Mouse (Mus musculus): Measurements from ENCODE around the gene Mllt6. TPM values are rescaled to one million over a fixed set of nuclear protein-coding genes. Genes with fewer than 3 reads are reported as not detected.
"Not testable (repeated sequence)": the region's sequence is repeated elsewhere in the genome, so short reads cannot be mapped to it uniquely, and the experiment has no call there.

Mllt6 gene
- polyA plus RNA-seq, 1 experiment from 2014 or later, result 0.21 TPM

DNA sequence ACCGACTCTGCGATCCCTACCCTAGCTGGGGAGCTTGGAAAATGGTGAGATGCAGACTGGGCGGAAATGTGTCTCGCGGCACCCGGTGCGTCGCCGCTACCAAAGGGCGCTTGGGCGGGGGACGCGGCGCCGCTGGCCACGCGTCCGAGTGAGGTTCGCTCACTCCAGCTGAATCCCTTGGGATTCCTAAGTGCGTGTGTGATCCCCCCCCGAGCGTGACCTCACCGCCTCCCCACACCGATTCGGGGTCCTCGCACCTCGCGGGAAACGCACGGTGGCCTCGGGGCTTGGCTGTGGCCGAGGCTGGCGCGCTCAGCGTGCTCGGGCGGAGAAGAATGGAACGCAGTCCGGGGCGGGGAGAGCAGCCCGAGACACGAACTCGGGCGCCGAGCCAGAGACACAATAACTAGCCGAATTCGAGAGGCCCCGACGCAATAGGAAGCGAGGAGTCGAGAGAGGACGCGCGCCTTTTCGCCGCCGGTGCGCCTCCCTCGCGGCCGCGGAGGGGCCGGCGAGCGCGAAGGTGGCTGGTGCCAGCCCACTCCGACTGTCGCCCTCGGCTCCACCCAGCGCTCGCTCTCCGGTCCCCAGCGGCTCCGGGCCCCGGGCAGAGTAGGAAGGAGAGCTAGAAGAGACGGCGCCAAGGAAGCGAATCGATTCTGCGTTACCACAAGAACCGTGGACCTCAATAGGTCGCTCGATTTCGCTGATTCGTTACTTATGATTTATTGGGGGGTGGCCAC is 37.0 kb downstream of the Mllt6 start, which contains the start of gene Pcgf2:
Gene Pcgf2 (minus strand): TSS at position 495 of the 743 bp plus-strand sequence.
- Histone ChIP-seq H3K4me3 (ENCODE audit: low read depth, low read length) (peak within 1 kb of the TSS; percentile 65), H3K4me2 (ENCODE audit: low read depth, low read length) (peak within 1 kb of the TSS; percentile 70), H3K27ac (ENCODE audit: low read length) (peak within 1 kb of the TSS; percentile 61), H3K9ac (ENCODE audit: low read depth, low read length) (peak within 1 kb of the TSS; percentile 56), H3K27me3 (ENCODE audit: control insufficient read depth, insufficient read depth, low read depth, low read length) (peaks cover 46% of the 10 kb centered on the region), H3K36me3 (ENCODE audit: control insufficient read depth, insufficient read depth) (no peaks in the 10 kb centered on the region), H3K9me3 (replicated peaks; ENCODE audit: control insufficient read depth, low read length) (no peaks in the 10 kb centered on the region), H3K4me1 (ENCODE audit: control insufficient read depth, low read depth, low read length) (peaks cover 17% of the 10 kb centered on the region)
- WGBS (ENCODE audit: insufficient replicate concordance), result under 1% methylated on average over 85 of the region's 85 CpGs
- no peak for ATAC-seq (ENCODE audit: low read depth)

DNA sequence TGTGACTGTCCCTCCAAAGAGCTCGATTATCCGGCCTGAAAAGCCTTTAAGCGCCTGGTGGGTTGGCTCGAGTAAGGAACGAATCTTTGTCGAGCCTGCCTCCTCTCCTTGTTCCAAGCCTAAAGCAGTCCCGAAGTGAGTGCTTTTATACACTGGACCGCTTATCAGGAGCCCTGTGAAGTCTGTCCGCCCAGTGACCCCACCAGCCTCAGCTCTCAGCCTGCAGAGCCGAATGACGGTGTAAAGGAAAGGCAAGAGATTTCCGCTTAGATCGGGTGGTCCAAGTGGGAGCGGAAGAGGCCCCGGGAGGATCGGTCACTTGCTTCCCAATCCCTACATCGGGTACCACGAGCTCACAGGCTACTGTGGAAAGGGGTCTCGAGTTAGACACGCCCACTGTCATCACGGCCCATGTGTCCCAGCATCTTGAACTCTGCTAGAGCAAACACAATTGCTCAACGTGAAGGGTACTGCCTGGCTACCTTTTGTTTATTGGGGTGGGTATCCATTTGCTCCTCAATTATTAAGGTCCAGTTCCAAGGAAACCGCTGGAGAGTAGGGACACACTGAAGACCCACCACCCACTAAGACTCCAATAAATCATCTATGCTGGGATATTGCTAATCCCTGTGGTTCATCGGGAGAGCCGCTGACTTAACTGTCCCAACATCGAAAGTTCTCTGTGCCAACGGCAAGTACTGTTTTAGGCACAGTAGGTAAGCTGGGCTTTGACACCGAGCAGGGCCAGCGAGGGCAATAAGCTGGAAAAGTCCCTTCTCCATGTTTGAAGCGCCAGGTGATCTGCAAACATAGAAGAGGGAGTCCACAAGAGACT is 37.7 kb downstream of the Mllt6 start:
- Histone ChIP-seq H3K4me2 (ENCODE audit: low read depth, low read length) (peak overlapping the region; percentile 70), H3K4me3 (ENCODE audit: low read depth, low read length) (peak overlapping the region; percentile 65), H3K27me3 (ENCODE audit: control insufficient read depth, insufficient read depth, low read depth, low read length) (peaks cover 46% of the 10 kb centered on the region), H3K9me3 (replicated peaks; ENCODE audit: control insufficient read depth, low read length) (no peaks in the 10 kb centered on the region), H3K36me3 (ENCODE audit: control insufficient read depth, insufficient read depth) (no peaks in the 10 kb centered on the region), H3K9ac (ENCODE audit: low read depth, low read length) (peak overlapping the region; percentile 12), H3K4me1 (ENCODE audit: control insufficient read depth, low read depth, low read length) (peaks cover 17% of the 10 kb centered on the region), H3K27ac (ENCODE audit: low read length) (no peak overlapping the region)
- no peak for ATAC-seq (ENCODE audit: low read depth)
- WGBS (ENCODE audit: insufficient replicate concordance), result 15% methylated on average over 30 of the region's 30 CpGs

DNA sequence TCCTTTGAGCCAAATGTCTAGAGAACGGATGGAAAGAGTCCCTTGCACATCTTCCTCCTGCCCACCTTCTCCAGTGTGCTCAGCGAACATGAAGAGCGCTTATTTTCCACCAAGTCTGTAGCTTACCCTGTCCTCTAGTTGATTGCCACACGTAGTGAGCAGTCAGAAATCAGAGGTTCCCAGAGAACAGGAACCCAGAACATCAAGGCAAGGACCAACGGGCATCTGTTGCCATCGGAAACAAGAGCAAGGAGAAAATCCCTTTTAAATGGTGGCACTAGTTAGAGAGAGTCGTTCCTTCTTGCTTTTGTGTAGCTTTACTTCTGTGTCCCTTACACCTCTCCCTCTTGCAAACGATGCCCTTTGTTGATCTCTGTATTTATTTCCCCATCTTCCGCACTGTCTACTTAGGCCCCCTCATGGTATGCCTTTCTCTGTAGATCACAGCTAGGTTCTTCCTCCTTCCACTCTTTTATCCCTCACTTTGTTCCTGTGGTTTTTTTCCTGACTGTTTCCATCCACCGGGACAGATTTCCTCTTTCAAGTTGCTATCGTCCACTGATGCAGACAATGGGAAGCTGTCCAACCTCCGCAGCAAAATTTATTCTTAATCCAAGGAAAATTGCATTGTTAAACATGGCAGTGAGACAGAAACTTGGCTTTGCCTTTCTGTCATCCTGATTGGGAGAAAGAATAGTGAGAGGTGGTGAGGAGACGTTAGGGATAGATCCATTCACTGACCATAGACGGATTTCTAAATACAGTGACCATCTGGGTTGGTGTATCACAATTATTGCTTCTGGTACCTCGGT is 38.6 kb downstream of the Mllt6 start:
- no peak overlapping the region for H3K27ac ChIP-seq (ENCODE audit: low read length)
- H3K9me3 ChIP-seq (replicated peaks; ENCODE audit: control insufficient read depth, low read length), result no peaks in the 10 kb centered on the region
- H3K4me3 ChIP-seq (ENCODE audit: low read depth, low read length), result peak overlapping the region; percentile 87
- no peak for ATAC-seq (ENCODE audit: low read depth)
- no peak overlapping the region for H3K9ac ChIP-seq (ENCODE audit: low read depth, low read length)
- WGBS (ENCODE audit: insufficient replicate concordance), result 37% methylated on average over 15 of the region's 15 CpGs
- H3K27me3 ChIP-seq (ENCODE audit: control insufficient read depth, insufficient read depth, low read depth, low read length), result peaks cover 46% of the 10 kb centered on the region
- peak overlapping the region; percentile 70 for H3K4me2 ChIP-seq (ENCODE audit: low read depth, low read length)
- H3K4me1 ChIP-seq (ENCODE audit: control insufficient read depth, low read depth, low read length), result peaks cover 17% of the 10 kb centered on the region
- H3K36me3 ChIP-seq (ENCODE audit: control insufficient read depth, insufficient read depth), result peaks cover 1% of the 10 kb centered on the region

DNA sequence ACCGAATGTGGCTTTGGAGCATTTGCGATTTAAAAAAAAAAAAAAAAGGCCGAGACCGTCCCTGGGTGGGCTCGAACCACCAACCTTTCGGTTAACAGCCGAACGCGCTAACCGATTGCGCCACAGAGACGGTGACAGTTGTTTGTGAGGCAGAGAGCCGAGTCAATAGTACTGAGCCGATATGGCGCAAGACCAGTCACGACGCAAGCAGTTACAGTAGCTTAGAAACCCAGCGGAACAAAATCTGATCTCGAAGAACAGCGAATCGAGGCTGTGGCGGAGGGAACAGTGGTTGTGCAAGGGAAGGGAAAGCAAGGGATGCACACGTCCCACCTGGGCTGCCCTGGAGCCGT is 39.2 kb downstream of the Mllt6 start:
- peak overlapping the region; percentile 67 for H3K27ac ChIP-seq (ENCODE audit: low read length)
- peaks cover 7% of the 10 kb centered on the region for H3K36me3 ChIP-seq (ENCODE audit: control insufficient read depth, insufficient read depth)
- H3K9ac ChIP-seq (ENCODE audit: low read depth, low read length), result peak overlapping the region; percentile 43
- peaks cover 17% of the 10 kb centered on the region for H3K4me1 ChIP-seq (ENCODE audit: control insufficient read depth, low read depth, low read length)
- peak overlapping the region; percentile 70 for H3K4me2 ChIP-seq (ENCODE audit: low read depth, low read length)
- 0% methylated on average over 24 of the region's 24 CpGs for WGBS (ENCODE audit: insufficient replicate concordance)
- H3K27me3 ChIP-seq (ENCODE audit: control insufficient read depth, insufficient read depth, low read depth, low read length), result peaks cover 46% of the 10 kb centered on the region
- no peaks in the 10 kb centered on the region for H3K9me3 ChIP-seq (replicated peaks; ENCODE audit: control insufficient read depth, low read length)
- peak; percentile 4; the same call in 1 of the 2 replicates for ATAC-seq (ENCODE audit: low read depth)
- peak overlapping the region; percentile 87 for H3K4me3 ChIP-seq (ENCODE audit: low read depth, low read length)

DNA sequence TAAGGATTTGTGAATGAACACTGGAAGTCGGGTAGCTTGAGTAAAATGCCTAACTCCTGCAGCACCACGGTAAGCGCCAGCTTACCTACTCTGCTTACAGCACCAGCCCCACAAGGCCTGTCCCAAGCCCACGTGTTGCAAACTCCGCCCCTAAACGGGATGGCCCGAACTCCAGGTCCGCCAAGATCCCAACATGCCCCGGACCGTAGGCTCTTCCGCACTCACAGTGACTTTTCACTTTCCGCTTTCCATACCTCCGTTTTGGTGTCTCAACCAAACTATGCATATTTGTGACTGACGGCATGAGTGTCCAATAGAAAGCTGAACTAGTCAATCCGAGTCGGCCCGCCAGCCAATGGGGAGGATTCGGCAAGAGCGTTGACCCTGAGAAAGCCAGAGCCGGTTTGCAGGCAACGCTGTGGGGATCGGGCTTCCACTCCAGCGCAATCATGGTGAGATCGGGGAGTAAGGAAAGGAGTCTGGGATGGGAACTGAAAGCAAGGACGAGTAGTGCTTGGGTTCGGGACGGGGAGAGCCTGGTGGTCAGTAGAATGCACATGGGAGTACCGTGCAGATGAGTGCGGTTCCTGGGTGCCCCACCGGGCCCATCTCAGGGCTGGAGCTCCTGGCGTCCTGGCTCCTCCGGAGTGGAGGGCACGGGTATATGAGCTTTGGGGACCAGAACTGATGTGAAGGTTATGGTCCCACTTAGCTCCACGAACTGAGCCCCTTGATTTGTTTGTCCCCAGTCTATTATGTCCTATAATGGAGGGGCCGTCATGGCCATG is 40.0 kb downstream of the Mllt6 start, which contains the start of gene Psmb3:
Gene Psmb3 (plus strand): TSS at position 361 of the 788 bp plus-strand sequence.
- no peaks in the 10 kb centered on the region for H3K9me3 ChIP-seq (replicated peaks; ENCODE audit: control insufficient read depth, low read length)
- peak within 1 kb of the TSS; percentile 70 for H3K4me2 ChIP-seq (ENCODE audit: low read depth, low read length)
- peak within 1 kb of the TSS; percentile 87 for H3K4me3 ChIP-seq (ENCODE audit: low read depth, low read length)
- H3K4me1 ChIP-seq (ENCODE audit: control insufficient read depth, low read depth, low read length), result peaks cover 17% of the 10 kb centered on the region
- peaks cover 14% of the 10 kb centered on the region for H3K36me3 ChIP-seq (ENCODE audit: control insufficient read depth, insufficient read depth)
- H3K27ac ChIP-seq (ENCODE audit: low read length), result peak within 1 kb of the TSS; percentile 67
- peak; percentile 90 for ATAC-seq (ENCODE audit: low read depth)
- peaks cover 40% of the 10 kb centered on the region for H3K27me3 ChIP-seq (ENCODE audit: control insufficient read depth, insufficient read depth, low read depth, low read length)
- peak within 1 kb of the TSS; percentile 79 for H3K9ac ChIP-seq (ENCODE audit: low read depth, low read length)
- 0% methylated on average over 35 of the region's 35 CpGs for WGBS (ENCODE audit: insufficient replicate concordance)

DNA sequence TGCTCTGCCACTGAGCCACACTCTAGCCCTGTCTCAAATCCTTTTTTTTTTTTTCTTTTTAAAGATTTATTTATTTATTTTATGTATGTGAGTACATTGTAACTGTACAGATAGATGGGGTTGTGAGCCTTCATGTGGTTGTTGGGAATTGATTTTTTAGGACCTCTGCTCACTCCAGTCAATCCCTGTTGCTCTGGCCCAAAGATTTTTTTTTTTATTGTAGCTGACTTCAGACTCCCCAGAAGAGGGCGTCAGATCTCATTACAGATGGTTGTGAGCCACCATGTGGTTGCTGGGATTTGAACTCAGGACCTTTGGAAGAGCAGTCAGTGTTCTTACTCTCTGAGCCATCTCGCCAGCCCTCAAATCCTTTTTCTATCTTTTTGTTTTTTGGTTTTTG is 46.9 kb downstream of the Mllt6 start:
- not testable (repeated sequence) for H3K4me2 ChIP-seq (ENCODE audit: low read depth, low read length); H3K9me3 ChIP-seq (replicated peaks; ENCODE audit: control insufficient read depth, low read length); ATAC-seq (ENCODE audit: low read depth); H3K4me1 ChIP-seq (ENCODE audit: control insufficient read depth, low read depth, low read length); H3K4me3 ChIP-seq (ENCODE audit: low read depth, low read length); H3K27me3 ChIP-seq (ENCODE audit: control insufficient read depth, insufficient read depth, low read depth, low read length); H3K27ac ChIP-seq (ENCODE audit: low read length); H3K9ac ChIP-seq (ENCODE audit: low read depth, low read length)
- H3K36me3 ChIP-seq (ENCODE audit: control insufficient read depth, insufficient read depth), result peaks cover 18% of the 10 kb centered on the region
- WGBS (ENCODE audit: insufficient replicate concordance), result 71% methylated on average over 2 of the region's 2 CpGs

DNA sequence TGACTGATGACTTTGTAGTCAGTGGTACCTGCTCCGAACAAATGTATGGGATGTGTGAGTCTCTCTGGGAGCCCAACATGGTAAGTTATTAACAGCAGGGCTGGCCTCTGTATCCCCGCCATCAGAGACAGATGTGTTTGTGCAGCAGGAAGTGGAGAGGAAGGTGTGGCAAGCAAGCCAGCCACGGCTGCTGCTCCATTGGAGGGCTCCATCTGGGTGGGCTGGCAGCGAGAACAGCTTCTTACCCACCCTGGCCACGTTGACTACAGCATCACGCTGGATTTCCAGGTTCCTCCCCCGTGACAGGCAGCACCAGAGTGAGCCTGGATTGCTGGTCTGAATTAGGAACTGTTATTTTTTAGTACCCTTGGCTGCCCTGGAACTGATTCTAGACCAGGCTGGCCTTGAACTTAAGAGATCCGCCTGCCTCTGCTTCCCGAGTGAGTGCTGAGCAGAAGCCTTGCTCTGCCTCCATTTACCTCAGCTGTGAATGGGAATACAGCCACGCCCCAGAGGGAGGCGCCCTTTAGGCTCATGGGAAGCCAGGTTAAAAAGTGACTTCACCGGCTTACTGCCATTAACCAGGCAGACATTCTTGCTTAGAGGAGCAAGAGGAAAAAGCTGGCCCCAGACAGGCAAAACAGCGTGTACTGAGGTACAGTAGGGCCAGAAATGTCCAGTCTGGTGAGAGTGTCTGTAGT is 48.1 kb downstream of the Mllt6 start:
- Histone ChIP-seq H3K27ac (ENCODE audit: low read length) (no peak overlapping the region), H3K4me3 (ENCODE audit: low read depth, low read length) (no peak overlapping the region), H3K36me3 (ENCODE audit: control insufficient read depth, insufficient read depth) (peaks cover 18% of the 10 kb centered on the region), H3K4me2 (ENCODE audit: low read depth, low read length) (no peak overlapping the region), H3K27me3 (ENCODE audit: control insufficient read depth, insufficient read depth, low read depth, low read length) (no peaks in the 10 kb centered on the region), H3K9me3 (replicated peaks; ENCODE audit: control insufficient read depth, low read length) (no peaks in the 10 kb centered on the region), H3K9ac (ENCODE audit: low read depth, low read length) (no peak overlapping the region), H3K4me1 (ENCODE audit: control insufficient read depth, low read depth, low read length) (no peaks in the 10 kb centered on the region; the same call in 1 of the 2 replicates)
- ATAC-seq (ENCODE audit: low read depth), result no peak
- WGBS (ENCODE audit: insufficient replicate concordance), result 61% methylated on average over 13 of the region's 13 CpGs

All from liver, embryonic 16.5 days (tissue).